Mouse (Mus musculus): ENCODE results near the gene Cytl1. TPM values are rescaled to one million over a fixed set of nuclear protein-coding genes. Genes with fewer than 3 reads are reported as not detected.

The Cytl1 gene
- polyA plus RNA-seq (2014; fragmentation: Illumina TruSeq; extraction: RNeasy Lipid Tissue Mini Kit (QIAGEN cat#74804); ENCODE audit: low read depth, low replicate concordance): 1.9 TPM

GRCm38 (mm10) chr5:37735224-37735623 is at the start of gene Cytl1:
Gene Cytl1, plus strand, starts transcription at chr5:37735519.

DNA sequence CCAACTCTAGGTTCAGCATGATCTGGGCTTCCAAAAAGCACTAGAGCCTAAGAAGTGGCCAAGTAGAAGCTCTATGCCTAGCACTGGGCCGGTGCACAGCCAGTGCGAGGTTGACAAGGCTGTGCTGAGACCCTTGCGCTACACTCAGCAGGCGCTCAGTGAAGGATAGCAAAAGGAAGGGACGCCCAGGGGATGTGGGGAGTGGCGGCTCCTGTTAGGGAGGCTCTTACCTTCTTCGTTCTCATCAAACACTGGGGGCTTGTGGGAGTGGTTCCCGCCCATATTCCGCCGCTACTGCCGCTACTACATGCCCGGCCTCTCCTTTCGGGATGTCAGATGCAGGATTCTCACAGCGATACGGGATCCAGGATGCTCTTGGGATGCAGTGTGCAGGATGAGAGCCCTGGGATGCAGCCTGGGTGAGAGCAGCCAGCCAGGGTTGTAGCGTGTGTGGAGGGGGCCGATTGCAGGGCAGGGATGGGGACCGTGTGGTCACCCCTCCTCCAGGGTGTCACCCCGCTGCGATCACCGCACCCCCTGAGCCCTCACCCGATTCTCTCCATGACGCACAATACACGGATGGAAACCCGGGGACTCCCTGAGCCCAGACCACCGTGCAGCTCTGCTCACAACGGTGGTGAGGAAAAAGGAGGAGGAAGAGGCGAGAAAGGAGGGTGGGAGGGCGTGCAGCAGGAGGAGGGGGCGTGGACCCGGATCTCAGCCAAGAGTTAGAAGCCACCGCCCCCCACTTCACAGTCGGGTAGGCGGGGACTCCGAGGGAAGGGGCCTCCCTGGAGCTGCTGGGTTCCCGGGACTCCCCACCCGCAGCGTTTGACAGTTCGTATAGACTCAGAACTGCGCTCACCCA is 18.6 kb upstream of the Cytl1 start, which contains the start of gene Stk32b:
Stk32b (minus strand) TSS at position 667 of the 868 bp plus-strand sequence.

Other genes with a start within 250 kb of the Cytl1 start
- 12.3 TPM for gene Stk32b, start 18.3 kb upstream of the Cytl1 start, polyA plus RNA-seq (2014; fragmentation: Illumina TruSeq; extraction: RNeasy Lipid Tissue Mini Kit (QIAGEN cat#74804); ENCODE audit: low read depth, low replicate concordance)
- 0.28 TPM for gene Msx1, start 89.1 kb downstream of the Cytl1 start, polyA plus RNA-seq (2014; fragmentation: Illumina TruSeq; extraction: RNeasy Lipid Tissue Mini Kit (QIAGEN cat#74804); ENCODE audit: low read depth, low replicate concordance)

Data from kidney, adult 10 weeks (tissue).